Mouse (Mus musculus) lung, postnatal 0 days (tissue): Measurements from ENCODE around the gene Ryk.

Source experiments
- CTCF ChIP-seq: IDR thresholded peaks from 2 replicates; pipeline ENCODE4 v1.5.1; 2016; ENCODE audit warnings: antibody characterized with exemption, mild to moderate bottlenecking
- EP300 ChIP-seq: IDR thresholded peaks from 2 replicates; pipeline ENCODE4 v1.6.1; 2016; ENCODE audit warnings: antibody characterized with exemption, mild to moderate bottlenecking, control low read depth

- TF ChIP-seq EP300, result no peak
- TF ChIP-seq CTCF, result no peak
These were observed 27.5 kb downstream of the Ryk start for GRCm38 (mm10) chr9:102862260-102862659.
